Mouse (Mus musculus): Measurements from ENCODE around the gene Gm12184.
"Not testable (repeated sequence)": the region's sequence is repeated elsewhere in the genome, so short reads cannot be mapped to it uniquely, and the experiment has no call there.

Gene Gm12184

GRCm38 (mm10) chr11:48825979-48826751, at the start of gene Gm12184, which contains the start of gene Trim7:
Gene Gm12184 (minus strand): TSS chr11:48826655.
Gene Trim7 (plus strand): TSS chr11:48826140.
- not testable (repeated sequence) for DNase-seq (ENCODE audit: extremely low read depth, low read depth, low spot score)

- not testable (repeated sequence) for DNase-seq (ENCODE audit: extremely low read depth, low read depth, low spot score)
Measured at GRCm38 (mm10) chr11:48875343-48875837, 48.9 kb upstream of the Gm12184 start.

GRCm38 (mm10) chr11:48874465-48874864, 48.0 kb upstream of the Gm12184 start:
- DNase-seq (ENCODE audit: extremely low read depth, low read depth, low spot score) = no peak

- DNase-seq (ENCODE audit: extremely low read depth, low read depth, low spot score) = no peak
Measured at GRCm38 (mm10) chr11:48873591-48874290, 47.3 kb upstream of the Gm12184 start.

GRCm38 (mm10) chr11:48872695-48873300, 46.3 kb upstream of the Gm12184 start:
- no peak for DNase-seq (ENCODE audit: extremely low read depth, low read depth, low spot score)

GRCm38 (mm10) chr11:48871817-48872541, 45.5 kb upstream of the Gm12184 start:
- DNase-seq (ENCODE audit: extremely low read depth, low read depth, low spot score) = no peak

- no peak for DNase-seq (ENCODE audit: extremely low read depth, low read depth, low spot score)
Measured at GRCm38 (mm10) chr11:48871201-48871772, 44.8 kb upstream of the Gm12184 start, which contains the start of gene Irgm1. Gene Irgm1 (minus strand): TSS chr11:48871683.

GRCm38 (mm10) chr11:48870781-48871180, 44.3 kb upstream of the Gm12184 start:
- no peak for DNase-seq (ENCODE audit: extremely low read depth, low read depth, low spot score)

- DNase-seq (ENCODE audit: extremely low read depth, low read depth, low spot score) = no peak
Measured at GRCm38 (mm10) chr11:48869380-48870110, 43.1 kb upstream of the Gm12184 start.

GRCm38 (mm10) chr11:48866481-48866880, 40.0 kb upstream of the Gm12184 start:
- no peak for DNase-seq (ENCODE audit: extremely low read depth, low read depth, low spot score)

- no peak for DNase-seq (ENCODE audit: extremely low read depth, low read depth, low spot score)
Measured at GRCm38 (mm10) chr11:48863808-48864207, 37.4 kb upstream of the Gm12184 start.

GRCm38 (mm10) chr11:48862784-48863319, 36.4 kb upstream of the Gm12184 start:
- DNase-seq (ENCODE audit: extremely low read depth, low read depth, low spot score) = no peak

GRCm38 (mm10) chr11:48859014-48859413, 32.6 kb upstream of the Gm12184 start:
- no peak for DNase-seq (ENCODE audit: extremely low read depth, low read depth, low spot score)

- DNase-seq (ENCODE audit: extremely low read depth, low read depth, low spot score) = no peak
Measured at GRCm38 (mm10) chr11:48853474-48854180, 27.2 kb upstream of the Gm12184 start.

- no peak for DNase-seq (ENCODE audit: extremely low read depth, low read depth, low spot score)
Measured at GRCm38 (mm10) chr11:48852624-48853473, 26.4 kb upstream of the Gm12184 start.

GRCm38 (mm10) chr11:48852190-48852589, 25.7 kb upstream of the Gm12184 start:
- peak; percentile 93 for DNase-seq (ENCODE audit: extremely low read depth, low read depth, low spot score)

- no peak for DNase-seq (ENCODE audit: extremely low read depth, low read depth, low spot score)
Measured at GRCm38 (mm10) chr11:48851270-48851995, 25.0 kb upstream of the Gm12184 start.
